Mouse (Mus musculus) ZHBTc4 (cell line): ENCODE measurements around the gene Dlg4.

Experiments used
- DNase-seq: peaks from one replicate; pipeline ENCODE4 v3.0.0-alpha.2; 2011; ENCODE audit warnings: low read depth, low spot score

Dlg4 gene

GRCm38 (mm10) chr11:70019495-70020021, 2.8 kb downstream of the Dlg4 start:
- DNase-seq = no peak

- no peak for DNase-seq
Measured at GRCm38 (mm10) chr11:70020022-70020631, 3.4 kb downstream of the Dlg4 start.

GRCm38 (mm10) chr11:70020731-70021263, 4.1 kb downstream of the Dlg4 start:
- DNase-seq = peak; percentile 92

- DNase-seq = peak; percentile 99
Measured at GRCm38 (mm10) chr11:70021264-70022132, 4.8 kb downstream of the Dlg4 start.

- no peak for DNase-seq
Measured at GRCm38 (mm10) chr11:70023481-70024150, 6.9 kb downstream of the Dlg4 start.

GRCm38 (mm10) chr11:70024151-70024514, 7.4 kb downstream of the Dlg4 start:
- DNase-seq = no peak

- DNase-seq = peak; percentile 75
Measured at GRCm38 (mm10) chr11:70026689-70027088, 9.9 kb downstream of the Dlg4 start.

GRCm38 (mm10) chr11:70027397-70027796, 10.7 kb downstream of the Dlg4 start:
- no peak for DNase-seq

- no peak for DNase-seq
Measured at GRCm38 (mm10) chr11:70028401-70029129, 11.8 kb downstream of the Dlg4 start.

- DNase-seq = peak; percentile 97
Measured at GRCm38 (mm10) chr11:70029130-70029801, 12.5 kb downstream of the Dlg4 start.

- DNase-seq = no peak
Measured at GRCm38 (mm10) chr11:70029829-70030550, 13.2 kb downstream of the Dlg4 start.

GRCm38 (mm10) chr11:70030651-70031320, 14.0 kb downstream of the Dlg4 start:
- no peak for DNase-seq

GRCm38 (mm10) chr11:70031321-70031670, 14.6 kb downstream of the Dlg4 start:
- DNase-seq = no peak

GRCm38 (mm10) chr11:70038174-70038573, 21.4 kb downstream of the Dlg4 start:
- DNase-seq = no peak

- no peak for DNase-seq
Measured at GRCm38 (mm10) chr11:70039631-70040030, 22.9 kb downstream of the Dlg4 start.

GRCm38 (mm10) chr11:70040184-70040583, 23.4 kb downstream of the Dlg4 start:
- no peak for DNase-seq

GRCm38 (mm10) chr11:70042309-70043085, 25.8 kb downstream of the Dlg4 start:
- DNase-seq = no peak

- peak; percentile 50 for DNase-seq
Measured at GRCm38 (mm10) chr11:70043665-70044064, 26.9 kb downstream of the Dlg4 start.

- DNase-seq = no peak
Measured at GRCm38 (mm10) chr11:70045435-70045834, 28.7 kb downstream of the Dlg4 start.
